Comparison of ENCODE assay signal across 28 mouse cellular contexts in genomic region chr9:94895882-94896281, GRCm38 (mm10).
DNase-seq lines count a peak whose midpoint lies in the region; ATAC-seq and TF ChIP-seq lines count a peak whose summit lies in the region.
"Had no signal": no experiment of that assay in that cellular context is flagged by ENCODE, and none has a peak within 500 bp of the region (broad histone marks: within the 10 kb centered on the region; RNA-seq: fewer than 3 reads in every experiment).

No protein-coding gene starts in this region.

- no peaks in the 10 kb centered on the region for H3K36me3 ChIP-seq in MEL (ENCODE audit: control insufficient read depth in 1 of 2, insufficient read depth in 2 of 2, low read length in 2 of 2)
- no peaks in the 10 kb centered on the region for H3K36me3 ChIP-seq in hindbrain, embryonic 12.5 days
- no peaks in the 10 kb centered on the region for H3K36me3 ChIP-seq in hindbrain, embryonic 13.5 days
- H3K36me3 ChIP-seq: embryonic facial prominence, embryonic 12.5 days; embryonic facial prominence, embryonic 15.5 days; G1E; heart, embryonic 12.5 days; heart, embryonic 15.5 days; intestine, embryonic 15.5 days had no signal

- H3K4me3 ChIP-seq in MEL (ENCODE audit: control insufficient read depth in 1 of 2, insufficient read depth in 1 of 2, low read depth in 2 of 2, low read length in 2 of 2): no peak overlapping the region
- no peak overlapping the region for H3K4me3 ChIP-seq in hindbrain, embryonic 12.5 days
- H3K4me3 ChIP-seq in hindbrain, embryonic 13.5 days: no peak overlapping the region
- H3K4me3 ChIP-seq: embryonic facial prominence, embryonic 12.5 days; embryonic facial prominence, embryonic 15.5 days; gastrocnemius, adult 2 months; heart, embryonic 12.5 days; heart, embryonic 15.5 days; intestine, embryonic 15.5 days had no signal

- no peak for TF ChIP-seq CTCF in MEL (IDR thresholded peaks at IDR 0.05 in 2 of 3, conservative IDR thresholded peaks at IDR 0.05 in 1 of 3; ENCODE audit: control insufficient read depth in 1 of 3, insufficient read depth in 1 of 3, low read depth in 2 of 3, low read length in 3 of 3, poor library complexity in 1 of 3, severe bottlenecking in 1 of 3)

- H3K79me2 ChIP-seq in MEL (ENCODE audit: control insufficient read depth, insufficient read depth, low read length, poor library complexity): no peaks in the 10 kb centered on the region

- no peak for TF ChIP-seq POLR2A in MEL (IDR thresholded peaks at IDR 0.05; ENCODE audit: control insufficient read depth in 1 of 2, insufficient read depth in 1 of 2, low read depth in 1 of 2, low read length in 2 of 2, poor library complexity in 1 of 2)

- DNase-seq in CD4-positive, CD25-positive, alpha-beta regulatory T cell, adult 2 months (ENCODE audit: low read depth, low spot score): peak; percentile 1
- peak; percentile 7 for DNase-seq in MEL (ENCODE audit: low read depth, low spot score)
- no peak for DNase-seq in layer of hippocampus, postnatal 14 days (ENCODE audit: low spot score in 2 of 2)
- DNase-seq: adrenal gland, postnatal 10 days; adrenal gland, postnatal 36 days; B cell, adult 2 months; cerebellum, adult 18-20 months; cerebellum, adult 9-10 months; cerebellum, postnatal 14 days; forebrain, postnatal 0 days; gastrocnemius, adult 2 months; gastrocnemius, postnatal 14 days; heart, adult 18-20 months; heart, postnatal 10 days; heart, postnatal 36 days had no signal

- H3K4me2 ChIP-seq in hindbrain, embryonic 12.5 days (replicated peaks): no peak overlapping the region
- H3K4me2 ChIP-seq in hindbrain, embryonic 13.5 days: no peak overlapping the region
- H3K4me2 ChIP-seq: embryonic facial prominence, embryonic 12.5 days; embryonic facial prominence, embryonic 15.5 days; heart, embryonic 12.5 days; heart, embryonic 15.5 days; intestine, embryonic 15.5 days had no signal

- H3K27ac ChIP-seq in MEL (ENCODE audit: control insufficient read depth, low read depth, low read length): no peak overlapping the region
- no peak overlapping the region for H3K27ac ChIP-seq in hindbrain, embryonic 12.5 days
- H3K27ac ChIP-seq in hindbrain, embryonic 13.5 days: no peak overlapping the region
- H3K27ac ChIP-seq: embryonic facial prominence, embryonic 12.5 days; embryonic facial prominence, embryonic 15.5 days; gastrocnemius, adult 2 months; heart, embryonic 15.5 days; intestine, embryonic 15.5 days had no signal

- no peaks in the 10 kb centered on the region for H3K9me3 ChIP-seq in MEL (replicated peaks; ENCODE audit: insufficient read depth, low read length)
- 0 out of 2 replicates have a peak, but pooled peaks cover 4% of the 10 kb centered on the region for H3K9me3 ChIP-seq in hindbrain, embryonic 12.5 days (replicated peaks)
- peaks cover 4% of the 10 kb centered on the region; the same call in 1 of the 2 replicates for H3K9me3 ChIP-seq in hindbrain, embryonic 13.5 days
- H3K9me3 ChIP-seq: embryonic facial prominence, embryonic 12.5 days; embryonic facial prominence, embryonic 15.5 days; heart, embryonic 12.5 days; heart, embryonic 15.5 days; intestine, embryonic 15.5 days had no signal

- peaks cover 0 to 2% of the 10 kb centered on the region in 2 experiments; a peak in 1 of 4 replicates for H3K4me1 ChIP-seq in MEL (ENCODE audit: control insufficient read depth in 1 of 2, insufficient read depth in 2 of 2, low read length in 2 of 2)
- no peaks in the 10 kb centered on the region for H3K4me1 ChIP-seq in hindbrain, embryonic 12.5 days
- H3K4me1 ChIP-seq in hindbrain, embryonic 13.5 days (replicated peaks): no peaks in the 10 kb centered on the region
- H3K4me1 ChIP-seq: embryonic facial prominence, embryonic 12.5 days; embryonic facial prominence, embryonic 15.5 days; heart, embryonic 12.5 days; heart, embryonic 15.5 days; intestine, embryonic 15.5 days had no signal

- no peak for TF ChIP-seq RAD21 in MEL (IDR thresholded peaks at IDR 0.05; ENCODE audit: low read depth, low read length)

- ATAC-seq in CD4-positive, CD25-positive, alpha-beta regulatory T cell, adult 4 months: no peak
- ATAC-seq in granulocyte monocyte progenitor cell, adult 5-6 weeks (replicated peaks; ENCODE audit: poor library complexity, severe bottlenecking): peak; percentile 25; the same call in 1 of the 2 replicates
- no peak for ATAC-seq in hindbrain, embryonic 12.5 days (ENCODE audit: low FRiP score)
- no peak for ATAC-seq in hindbrain, embryonic 13.5 days (ENCODE audit: low FRiP score)
- ATAC-seq: forebrain, embryonic 14.5 days; forebrain, postnatal 0 days; hindbrain, embryonic 16.5 days; intestine, embryonic 15.5 days had no signal

- peak; percentile 16 to 36; a peak in 1 of 4 replicates for TF ChIP-seq EP300 in MEL (IDR thresholded peaks at IDR 0.05; ENCODE audit: low read depth in 1 of 2, low read length in 2 of 2)

- H3K27me3 ChIP-seq in MEL (ENCODE audit: control insufficient read depth in 1 of 2, insufficient read depth in 2 of 2, low read length in 2 of 2): no peaks in the 10 kb centered on the region
- H3K27me3 ChIP-seq in hindbrain, embryonic 12.5 days: no peaks in the 10 kb centered on the region
- no peaks in the 10 kb centered on the region for H3K27me3 ChIP-seq in hindbrain, embryonic 13.5 days
- H3K27me3 ChIP-seq: CH12.LX; embryonic facial prominence, embryonic 12.5 days; embryonic facial prominence, embryonic 15.5 days; heart, embryonic 12.5 days; heart, embryonic 15.5 days; intestine, embryonic 15.5 days had no signal

- no peak overlapping the region for H3K9ac ChIP-seq in MEL (ENCODE audit: control insufficient read depth, low read depth, low read length, poor library complexity, severe bottlenecking)
- no peak overlapping the region for H3K9ac ChIP-seq in hindbrain, embryonic 12.5 days
- no peak overlapping the region for H3K9ac ChIP-seq in hindbrain, embryonic 13.5 days
- H3K9ac ChIP-seq: embryonic facial prominence, embryonic 12.5 days; embryonic facial prominence, embryonic 15.5 days; forebrain, postnatal 0 days; heart, embryonic 12.5 days; heart, embryonic 15.5 days; intestine, embryonic 15.5 days had no signal

- WGBS in hindbrain, embryonic 12.5 days: 72% methylated on average over 5 of the region's 5 CpGs
- 78% methylated on average over 5 of the region's 5 CpGs for WGBS in hindbrain, embryonic 13.5 days

TF ChIP-seq in MEL, 35 proteins besides CTCF, POLR2A, EP300 and RAD21:
- TF ChIP-seq GATA1 (IDR thresholded peaks at IDR 0.05; ENCODE audit: low read depth, low read length): no peak
- TF ChIP-seq RCOR1 (IDR thresholded peaks at IDR 0.05; ENCODE audit: low read depth, low read length): 0 out of 2 replicates have a peak, but pooled peaks have one; percentile 29
- no peak for TF ChIP-seq MAFK (IDR thresholded peaks at IDR 0.05; ENCODE audit: borderline replicate concordance, low read depth, low read length)
- TF ChIP-seq ZC3H11A (IDR thresholded peaks at IDR 0.05; ENCODE audit: low read depth, low read length): no peak
TF ChIP-seq in MEL: peak in this region for 1.

Comparison
In these comparisons a context has a peak if more than half of its experiments do, and no peak if none do; other contexts are left out.
1. DNase-seq: peak in CD4-positive, CD25-positive, alpha-beta regulatory T cell, adult 2 months (single experiment) and MEL (single experiment); none in layer of hippocampus, postnatal 14 days (0 of 2).